Mouse (Mus musculus) embryonic facial prominence, embryonic 12.5 days (tissue): Measurements from ENCODE around the gene Gm10139. TPM values are rescaled to one million over a fixed set of nuclear protein-coding genes. Genes with fewer than 3 reads are reported as not detected.
"Not testable (repeated sequence)": the region's sequence is repeated elsewhere in the genome, so short reads cannot be mapped to it uniquely, and the experiment has no call there.

Experiments used
- ATAC-seq: fragments of 200-750 bp; cut with Nextera tagmentation; 2 replicates; pipeline ENCODE4 v1.8.0; 2017; ENCODE audit not compliant: insufficient number of reproducible peaks, insufficient read depth, low FRiP score, low TSS enrichment
- H3K27ac ChIP-seq: fragments of 300-500 bp; sonication (generic); 2 replicates; pipeline ENCODE4 v1.5.1; 2016; ENCODE audit warnings: mild to moderate bottlenecking
- H3K27me3 ChIP-seq: fragments of 300-500 bp; sonication (generic); 2 replicates; pipeline ENCODE4 v1.6.1; 2016; ENCODE audit warnings: mild to moderate bottlenecking, moderate library complexity
- H3K36me3 ChIP-seq: fragments of 300-500 bp; sonication (generic); 2 replicates; pipeline ENCODE4 v1.6.1; 2016; ENCODE audit warnings: mild to moderate bottlenecking
- H3K4me1 ChIP-seq: fragments of 300-500 bp; sonication (generic); 2 replicates; pipeline ENCODE4 v1.6.1; 2016
- H3K4me2 ChIP-seq: fragments of 300-500 bp; sonication (generic); replicated peaks from 2 replicates; pipeline ENCODE4 v1.6.1; 2016; ENCODE audit warnings: mild to moderate bottlenecking, moderate library complexity
- H3K4me3 ChIP-seq: fragments of 300-500 bp; sonication (generic); 2 replicates; pipeline ENCODE4 v1.5.1; 2016; ENCODE audit warnings: mild to moderate bottlenecking
- H3K9ac ChIP-seq: fragments of 300-500 bp; sonication (generic); 2 replicates; pipeline ENCODE4 v1.6.1; 2016; ENCODE audit warnings: mild to moderate bottlenecking, moderate library complexity
- H3K9me3 ChIP-seq: fragments of 300-500 bp; sonication (generic); 2 replicates; pipeline ENCODE4 v1.6.1; 2016; ENCODE audit warnings: mild to moderate bottlenecking, moderate library complexity
- WGBS: fragments of 180-500 bp; shearing (Covaris S2); methylation state at CpG from one replicate; pipeline ENCODE4 v1.1.7; 2016; 5-methylcytosine and 5-hydroxymethylcytosine counted together
- polyA plus RNA-seq: library from polyadenylated mRNA; unstranded; fragments of >200 nt; fragmentation: Nextera tagmentation; extraction: Ambion mirVana; gene quantifications from 2 replicates; pipeline ENCODE4 v1.2.1, GENCODE M21; 2016

Gm10139 gene
- polyA plus RNA-seq: not detected in 2 replicates

DNA sequence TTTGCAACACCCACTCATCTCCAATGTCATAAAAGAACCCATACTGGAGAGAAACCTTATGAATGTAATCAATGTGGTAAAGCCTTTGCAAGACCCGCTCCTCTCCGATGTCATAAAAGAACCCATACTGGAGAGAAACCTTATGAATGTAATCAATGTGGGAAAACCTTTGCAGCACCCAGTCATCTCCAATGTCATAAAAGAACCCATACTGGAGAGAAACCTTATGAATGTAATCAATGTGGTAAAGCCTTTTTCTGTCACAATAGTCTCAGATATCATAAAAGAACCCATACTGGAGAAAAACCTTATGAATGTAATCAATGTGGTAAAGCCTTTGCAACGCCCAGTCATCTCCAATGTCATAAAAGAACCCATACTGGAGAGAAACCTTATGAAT, at the start of gene Gm10139:
Gm10139 (plus strand) TSS at position 301 of the 400 bp plus-strand sequence.
- not testable (repeated sequence) for H3K4me2 ChIP-seq, H3K4me3 ChIP-seq, H3K36me3 ChIP-seq, H3K27me3 ChIP-seq, ATAC-seq, H3K9me3 ChIP-seq, H3K4me1 ChIP-seq, H3K27ac ChIP-seq, H3K9ac ChIP-seq
- 71% methylated on average over 1 of the region's 3 CpGs for WGBS

DNA sequence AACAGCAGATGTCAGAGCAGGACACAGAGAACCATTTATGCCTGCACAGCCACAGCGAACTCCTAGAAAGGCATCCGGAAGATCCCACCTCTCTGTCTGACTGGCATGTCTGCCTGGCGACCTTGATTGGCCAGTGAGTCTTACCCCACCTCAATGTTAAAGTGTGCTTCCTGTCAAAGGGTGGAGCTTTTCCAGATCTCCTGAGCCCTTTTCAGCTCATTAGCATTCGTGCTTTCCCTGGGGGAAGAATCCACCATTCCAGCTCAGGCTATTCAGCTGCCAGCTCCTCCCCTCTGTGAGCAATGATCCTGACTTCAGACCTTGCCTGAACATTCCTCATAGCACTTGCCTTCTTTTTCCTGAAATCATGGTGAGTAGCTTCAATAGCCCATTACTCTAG, 45.2 kb downstream of the Gm10139 start:
- ATAC-seq, H3K4me2 ChIP-seq, H3K27ac ChIP-seq, H3K9ac ChIP-seq, H3K9me3 ChIP-seq, H3K4me3 ChIP-seq, H3K36me3 ChIP-seq, H3K27me3 ChIP-seq, H3K4me1 ChIP-seq: not testable (repeated sequence)
- 75% methylated on average over 4 of the region's 4 CpGs for WGBS

Other genes starting within 250 kb of the Gm10139 start
- gene Zfp369, start 233.9 kb upstream of the Gm10139 start, polyA plus RNA-seq: 19.2 and 20.8 TPM in 2 replicates